Mouse (Mus musculus): ENCODE data around the gene Ccdc28a.

The Ccdc28a gene

GRCm38 (mm10) chr10:18233891-18234290, 907 bp downstream of the Ccdc28a start:
- TF ChIP-seq POU5F1 (IDR thresholded peaks at IDR 0.05; ENCODE audit: borderline replicate concordance, low read length) (no peak), CTCF (conservative IDR thresholded peaks at IDR 0.05; ENCODE audit: low read length) (no peak; the same call in 1 of the 2 replicates), NANOG (IDR thresholded peaks at IDR 0.05; ENCODE audit: borderline replicate concordance, low read length) (no peak)
- peaks cover 3% of the 10 kb centered on the region; the same call in 1 of the 2 replicates for H3K36me3 ChIP-seq (ENCODE audit: insufficient read depth, low read length)
- peaks cover 25% of the 10 kb centered on the region for H3K9me3 ChIP-seq (ENCODE audit: low read length)
- peaks cover 12% of the 10 kb centered on the region; the same call in 1 of the 2 replicates for H3K4me1 ChIP-seq (replicated peaks; ENCODE audit: low read depth, low read length)
- H3K27me3 ChIP-seq (ENCODE audit: insufficient read depth, low read length) = no peaks in the 10 kb centered on the region
- H3K4me3 ChIP-seq (replicated peaks; ENCODE audit: low read length) = peak overlapping the region; percentile 93; the same call in 1 of the 2 replicates

DNA sequence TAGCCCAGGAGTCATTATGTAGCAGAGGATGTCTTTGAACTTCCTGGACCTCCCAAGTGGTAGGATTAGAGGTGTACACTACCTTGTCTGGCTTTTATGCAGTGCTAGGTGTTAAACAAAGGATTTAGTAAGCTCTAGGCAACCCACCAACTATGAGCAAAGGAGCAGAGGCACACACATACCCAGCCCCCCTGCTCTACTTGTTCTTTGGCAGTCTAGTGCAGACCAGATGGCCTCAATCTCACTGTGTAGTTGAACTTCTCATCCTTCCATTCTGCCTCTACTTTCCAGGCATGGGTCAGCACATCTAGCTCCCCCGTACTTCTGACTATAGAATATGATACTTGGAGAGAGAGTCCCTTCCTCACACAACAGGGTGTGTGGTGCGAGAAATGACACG, 10.4 kb downstream of the Ccdc28a start:
- H3K4me1 ChIP-seq (replicated peaks; ENCODE audit: low read depth, low read length) = peaks cover 10% of the 10 kb centered on the region

DNA sequence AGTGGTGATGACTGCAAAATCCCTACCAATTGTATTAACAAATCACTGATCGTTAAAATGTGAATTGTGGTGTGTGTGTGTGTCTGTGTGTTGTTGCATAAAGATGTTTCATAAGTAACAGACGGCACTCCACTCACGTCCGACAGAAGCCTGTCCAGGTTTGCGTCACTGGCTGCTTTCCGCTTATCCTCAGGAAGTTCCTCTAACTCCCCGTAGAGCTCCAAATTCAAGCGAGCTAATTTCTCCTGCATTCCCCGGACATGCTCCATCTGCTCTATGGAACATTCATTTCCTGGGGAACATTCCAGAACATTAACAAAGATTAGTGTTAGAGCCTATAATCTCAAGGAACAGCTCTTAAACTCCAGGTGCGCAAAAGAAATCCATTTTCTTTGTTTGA, 15.4 kb downstream of the Ccdc28a start:
- H3K4me3 ChIP-seq (replicated peaks; ENCODE audit: low read length) = no peak overlapping the region
- peaks cover 23% of the 10 kb centered on the region for H3K9me3 ChIP-seq (ENCODE audit: low read length)
- TF ChIP-seq NANOG (IDR thresholded peaks at IDR 0.05; ENCODE audit: borderline replicate concordance, low read length) = no peak
- TF ChIP-seq POU5F1 (IDR thresholded peaks at IDR 0.05; ENCODE audit: borderline replicate concordance, low read length) = no peak
- TF ChIP-seq CTCF (conservative IDR thresholded peaks at IDR 0.05; ENCODE audit: low read length) = no peak
- peaks cover 7% of the 10 kb centered on the region; the same call in 1 of the 2 replicates for H3K36me3 ChIP-seq (ENCODE audit: insufficient read depth, low read length)
- H3K4me1 ChIP-seq (replicated peaks; ENCODE audit: low read depth, low read length) = 0 out of 2 replicates have a peak, but pooled peaks cover under 1% of the 10 kb centered on the region
- no peaks in the 10 kb centered on the region for H3K27me3 ChIP-seq (ENCODE audit: insufficient read depth, low read length)

More for the DNA sequence above, 10.4 kb downstream of the Ccdc28a start:
- Histone ChIP-seq H3K9me3 (ENCODE audit: low read length) (peaks cover 23% of the 10 kb centered on the region), H3K4me3 (replicated peaks; ENCODE audit: low read length) (no peak overlapping the region), H3K36me3 (ENCODE audit: insufficient read depth, low read length) (no peaks in the 10 kb centered on the region), H3K27me3 (ENCODE audit: insufficient read depth, low read length) (no peaks in the 10 kb centered on the region)
- no peak for TF ChIP-seq POU5F1 (IDR thresholded peaks at IDR 0.05; ENCODE audit: borderline replicate concordance, low read length)
- no peak for TF ChIP-seq CTCF (conservative IDR thresholded peaks at IDR 0.05; ENCODE audit: low read length)
- no peak for TF ChIP-seq NANOG (IDR thresholded peaks at IDR 0.05; ENCODE audit: borderline replicate concordance, low read length)

DNA sequence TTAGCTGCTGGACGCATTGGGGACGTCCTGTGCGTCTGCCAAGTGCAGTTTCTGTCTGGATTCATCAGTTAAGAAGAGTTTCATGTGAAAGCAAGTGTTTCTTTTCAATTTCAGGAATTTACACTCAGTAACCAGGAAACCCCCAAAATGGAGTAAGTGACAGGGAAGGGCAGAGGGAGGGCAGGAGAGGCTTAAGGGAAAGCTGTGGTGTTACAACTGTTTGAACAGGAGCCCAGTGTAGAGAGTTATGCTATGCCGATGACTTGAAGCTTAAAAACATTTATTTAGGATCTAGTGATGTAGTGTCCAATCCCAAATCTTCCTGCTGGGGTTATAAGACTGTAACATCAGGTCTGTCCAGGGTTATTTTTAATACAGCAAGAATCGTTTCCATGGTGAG, 20.7 kb downstream of the Ccdc28a start:
- H3K4me3 ChIP-seq (replicated peaks; ENCODE audit: low read length) = peak overlapping the region; percentile 48
- H3K9me3 ChIP-seq (ENCODE audit: low read length) = no peaks in the 10 kb centered on the region
- no peak for TF ChIP-seq POU5F1 (IDR thresholded peaks at IDR 0.05; ENCODE audit: borderline replicate concordance, low read length)
- H3K27me3 ChIP-seq (ENCODE audit: insufficient read depth, low read length) = no peaks in the 10 kb centered on the region
- peaks cover 7% of the 10 kb centered on the region; the same call in 1 of the 2 replicates for H3K36me3 ChIP-seq (ENCODE audit: insufficient read depth, low read length)
- H3K4me1 ChIP-seq (replicated peaks; ENCODE audit: low read depth, low read length) = peaks cover 21% of the 10 kb centered on the region

- Histone ChIP-seq H3K27me3 (ENCODE audit: insufficient read depth, low read length) (no peaks in the 10 kb centered on the region), H3K4me3 (replicated peaks; ENCODE audit: low read length) (peak overlapping the region; percentile 48), H3K9me3 (ENCODE audit: low read length) (no peaks in the 10 kb centered on the region), H3K4me1 (replicated peaks; ENCODE audit: low read depth, low read length) (peaks cover 21% of the 10 kb centered on the region), H3K36me3 (ENCODE audit: insufficient read depth, low read length) (peaks cover 7% of the 10 kb centered on the region; the same call in 1 of the 2 replicates)
- no peak for TF ChIP-seq POU5F1 (IDR thresholded peaks at IDR 0.05; ENCODE audit: borderline replicate concordance, low read length)
Measured at GRCm38 (mm10) chr10:18213373-18213772, 21.4 kb downstream of the Ccdc28a start.

- no peaks in the 10 kb centered on the region for H3K36me3 ChIP-seq (ENCODE audit: insufficient read depth, low read length)
- TF ChIP-seq NANOG (IDR thresholded peaks at IDR 0.05; ENCODE audit: borderline replicate concordance, low read length) (no peak), POU5F1 (IDR thresholded peaks at IDR 0.05; ENCODE audit: borderline replicate concordance, low read length) (no peak), CTCF (conservative IDR thresholded peaks at IDR 0.05; ENCODE audit: low read length) (peak; percentile 63)
- no peak within 1 kb of the TSS for H3K4me3 ChIP-seq (replicated peaks; ENCODE audit: low read length)
- H3K9me3 ChIP-seq (ENCODE audit: low read length) = no peaks in the 10 kb centered on the region
- H3K4me1 ChIP-seq (replicated peaks; ENCODE audit: low read depth, low read length) = peaks cover 21% of the 10 kb centered on the region
- no peaks in the 10 kb centered on the region for H3K27me3 ChIP-seq (ENCODE audit: insufficient read depth, low read length)
Measured at GRCm38 (mm10) chr10:18210726-18211125, 24.1 kb downstream of the Ccdc28a start, which contains the start of gene Ect2l. Gene Ect2l, minus strand, starts transcription at chr10:18210890.

DNA sequence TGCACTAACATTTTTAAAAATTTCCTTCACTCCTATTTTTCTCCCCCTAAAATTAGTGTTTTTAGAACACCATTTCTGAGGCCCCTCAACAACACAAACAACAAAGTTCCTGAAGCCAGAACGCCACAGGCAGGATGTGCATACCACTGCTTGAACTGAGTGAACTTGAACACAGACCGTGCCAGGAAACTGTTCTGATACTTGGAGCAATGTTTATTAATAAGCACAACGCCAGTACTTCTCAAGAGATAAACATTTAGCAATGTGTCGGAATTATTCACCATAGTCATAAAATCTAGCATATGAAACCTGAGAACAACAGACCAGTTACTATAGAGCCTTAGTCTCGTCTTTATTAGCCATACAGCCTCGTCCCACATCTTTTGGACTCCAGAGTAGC, 24.7 kb downstream of the Ccdc28a start:
- no peaks in the 10 kb centered on the region for H3K9me3 ChIP-seq (ENCODE audit: low read length)
- H3K4me1 ChIP-seq (replicated peaks; ENCODE audit: low read depth, low read length) = peaks cover 21% of the 10 kb centered on the region
- H3K27me3 ChIP-seq (ENCODE audit: insufficient read depth, low read length) = no peaks in the 10 kb centered on the region
- no peaks in the 10 kb centered on the region for H3K36me3 ChIP-seq (ENCODE audit: insufficient read depth, low read length)
- TF ChIP-seq POU5F1 (IDR thresholded peaks at IDR 0.05; ENCODE audit: borderline replicate concordance, low read length) (no peak), CTCF (conservative IDR thresholded peaks at IDR 0.05; ENCODE audit: low read length) (no peak), NANOG (IDR thresholded peaks at IDR 0.05; ENCODE audit: borderline replicate concordance, low read length) (no peak)
- no peak overlapping the region for H3K4me3 ChIP-seq (replicated peaks; ENCODE audit: low read length)

DNA sequence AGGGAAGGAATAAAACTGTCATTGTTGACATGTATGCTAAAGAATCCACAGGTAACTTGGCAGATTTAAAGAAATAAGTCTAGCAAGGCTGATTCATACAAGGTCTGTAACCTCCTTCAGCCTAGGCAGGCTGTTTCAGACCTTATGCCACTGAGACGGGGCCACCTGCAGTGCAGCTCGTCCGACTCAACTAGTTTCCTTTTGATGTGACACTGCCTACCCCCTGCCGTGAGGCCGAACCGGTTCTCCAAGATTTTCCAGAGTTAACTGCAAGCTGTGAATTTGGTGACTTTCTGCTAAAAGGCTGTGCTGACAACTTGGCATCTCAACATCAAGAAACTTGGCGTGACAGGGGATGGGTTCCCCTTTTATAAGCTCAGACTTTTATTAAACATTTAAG, 30.7 kb downstream of the Ccdc28a start:
- Histone ChIP-seq H3K27me3 (ENCODE audit: insufficient read depth, low read length) (no peaks in the 10 kb centered on the region), H3K9me3 (ENCODE audit: low read length) (peaks cover 14% of the 10 kb centered on the region), H3K36me3 (ENCODE audit: insufficient read depth, low read length) (no peaks in the 10 kb centered on the region), H3K4me1 (replicated peaks; ENCODE audit: low read depth, low read length) (peaks cover 22% of the 10 kb centered on the region), H3K4me3 (replicated peaks; ENCODE audit: low read length) (no peak overlapping the region)
- 0 out of 2 replicates have a peak, but pooled peaks have one; percentile 13 for TF ChIP-seq NANOG (IDR thresholded peaks at IDR 0.05; ENCODE audit: borderline replicate concordance, low read length)
- TF ChIP-seq CTCF (conservative IDR thresholded peaks at IDR 0.05; ENCODE audit: low read length) = no peak

GRCm38 (mm10) chr10:18202401-18202800, 32.4 kb downstream of the Ccdc28a start:
- Histone ChIP-seq H3K27me3 (ENCODE audit: insufficient read depth, low read length) (no peaks in the 10 kb centered on the region), H3K4me3 (replicated peaks; ENCODE audit: low read length) (no peak overlapping the region), H3K36me3 (ENCODE audit: insufficient read depth, low read length) (no peaks in the 10 kb centered on the region), H3K4me1 (replicated peaks; ENCODE audit: low read depth, low read length) (peaks cover 22% of the 10 kb centered on the region), H3K9me3 (ENCODE audit: low read length) (peaks cover 23% of the 10 kb centered on the region)
- no peak for TF ChIP-seq POU5F1 (IDR thresholded peaks at IDR 0.05; ENCODE audit: borderline replicate concordance, low read length)
- TF ChIP-seq NANOG (IDR thresholded peaks at IDR 0.05; ENCODE audit: borderline replicate concordance, low read length) = no peak
- TF ChIP-seq CTCF (conservative IDR thresholded peaks at IDR 0.05; ENCODE audit: low read length) = no peak
